Mouse (Mus musculus): ENCODE measurements around the gene Tgfbr1. TPM values are rescaled to one million over a fixed set of nuclear protein-coding genes. Genes with fewer than 3 reads are reported as not detected.
A peak's percentile ranks its signal among the peaks of the same experiment; 100 is the strongest.
"Not testable (repeated sequence)": the region's sequence is repeated elsewhere in the genome, so short reads cannot be mapped to it uniquely, and the experiment has no call there.

Tgfbr1 gene
- total and polyA plus RNA-seq, 3 experiments: 1.7 to 65.1 (median 26.6) TPM

GRCm38 (mm10) chr4:47382426-47382825 is 29.4 kb downstream of the Tgfbr1 start:
- TF ChIP-seq GATA2 (IDR thresholded peaks at IDR 0.05; ENCODE audit: borderline replicate concordance, low read depth, low read length): no peak
- no peak for TF ChIP-seq TAL1 (conservative IDR thresholded peaks at IDR 0.05; ENCODE audit: low read depth, low read length)
- TF ChIP-seq GATA1 (IDR thresholded peaks at IDR 0.05; ENCODE audit: borderline replicate concordance, low read length): no peak
- TF ChIP-seq POLR2AphosphoS5 (IDR thresholded peaks at IDR 0.05; ENCODE audit: insufficient replicate concordance, low read depth, low read length): no peak
- no peak for TF ChIP-seq CTCF (IDR thresholded peaks at IDR 0.05; ENCODE audit: low read depth, low read length)
- H3K36me3 ChIP-seq (replicated peaks): peaks cover 8% of the 10 kb centered on the region
- DNase-seq (ENCODE audit: low spot score) (no peak), ATAC-seq (ENCODE audit: extremely low read depth, insufficient number of reproducible peaks, low FRiP score, poor library complexity, severe bottlenecking) (no peak)
- no peaks in the 10 kb centered on the region for H3K27me3 ChIP-seq (ENCODE audit: insufficient read depth, low read length)
- no peak overlapping the region for H3K4me3 ChIP-seq (ENCODE audit: low read depth, low read length)
- no peaks in the 10 kb centered on the region for H3K9me3 ChIP-seq (replicated peaks)
- no peaks in the 10 kb centered on the region for H3K4me1 ChIP-seq (ENCODE audit: insufficient read depth, low read depth, low read length)

GRCm38 (mm10) chr4:47391926-47392325 is 38.9 kb downstream of the Tgfbr1 start:
- not testable (repeated sequence) for H3K4me3 ChIP-seq (ENCODE audit: low read depth, low read length); DNase-seq (ENCODE audit: low spot score); H3K27me3 ChIP-seq (ENCODE audit: insufficient read depth, low read length); H3K4me1 ChIP-seq (ENCODE audit: insufficient read depth, low read depth, low read length); ATAC-seq (ENCODE audit: extremely low read depth, insufficient number of reproducible peaks, low FRiP score, poor library complexity, severe bottlenecking); H3K9me3 ChIP-seq (replicated peaks)
- peaks cover 15% of the 10 kb centered on the region for H3K36me3 ChIP-seq (replicated peaks)

DNA sequence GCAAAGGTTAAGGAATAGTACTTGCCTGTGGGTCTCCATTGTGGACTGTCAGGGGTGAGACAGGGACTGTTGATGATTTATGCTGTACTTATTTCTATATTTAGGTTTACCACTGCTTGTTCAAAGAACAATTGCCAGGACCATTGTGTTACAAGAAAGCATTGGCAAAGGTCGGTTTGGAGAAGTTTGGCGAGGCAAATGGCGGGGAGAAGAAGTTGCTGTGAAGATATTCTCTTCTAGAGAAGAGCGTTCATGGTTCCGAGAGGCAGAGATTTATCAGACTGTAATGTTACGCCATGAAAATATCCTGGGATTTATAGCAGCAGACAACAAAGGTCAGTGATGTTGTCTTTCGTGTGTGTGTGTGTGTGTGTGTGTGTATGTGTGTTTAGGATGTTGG is 43.2 kb downstream of the Tgfbr1 start:
- no peak for DNase-seq (ENCODE audit: low spot score)
- no peak for TF ChIP-seq GATA2 (IDR thresholded peaks at IDR 0.05; ENCODE audit: borderline replicate concordance, low read depth, low read length)
- no peak for TF ChIP-seq CTCF (IDR thresholded peaks at IDR 0.05; ENCODE audit: low read depth, low read length)
- no peak for TF ChIP-seq GATA1 (IDR thresholded peaks at IDR 0.05; ENCODE audit: borderline replicate concordance, low read length)
- no peak for TF ChIP-seq TAL1 (conservative IDR thresholded peaks at IDR 0.05; ENCODE audit: low read depth, low read length)
- H3K4me1 ChIP-seq (ENCODE audit: insufficient read depth, low read depth, low read length): peaks cover 31% of the 10 kb centered on the region
- no peak overlapping the region for H3K4me3 ChIP-seq (ENCODE audit: low read depth, low read length)
- H3K9me3 ChIP-seq (replicated peaks): no peaks in the 10 kb centered on the region
- peaks cover 32% of the 10 kb centered on the region for H3K36me3 ChIP-seq (replicated peaks)
- ATAC-seq (ENCODE audit: extremely low read depth, insufficient number of reproducible peaks, low FRiP score, poor library complexity, severe bottlenecking): no peak
- no peaks in the 10 kb centered on the region for H3K27me3 ChIP-seq (ENCODE audit: insufficient read depth, low read length)

GRCm38 (mm10) chr4:47397951-47398687 is 45.1 kb downstream of the Tgfbr1 start:
- Histone ChIP-seq H3K36me3 (replicated peaks) (peaks cover 42% of the 10 kb centered on the region), H3K9me3 (replicated peaks) (no peaks in the 10 kb centered on the region), H3K27me3 (ENCODE audit: insufficient read depth, low read length) (no peaks in the 10 kb centered on the region), H3K4me1 (ENCODE audit: insufficient read depth, low read depth, low read length) (peaks cover 42% of the 10 kb centered on the region), H3K4me3 (ENCODE audit: low read depth, low read length) (no peak overlapping the region)
- TF ChIP-seq GATA2 (IDR thresholded peaks at IDR 0.05; ENCODE audit: borderline replicate concordance, low read depth, low read length) (no peak), CTCF (IDR thresholded peaks at IDR 0.05; ENCODE audit: low read depth, low read length) (no peak), POLR2AphosphoS5 (IDR thresholded peaks at IDR 0.05; ENCODE audit: insufficient replicate concordance, low read depth, low read length) (no peak), TAL1 (conservative IDR thresholded peaks at IDR 0.05; ENCODE audit: low read depth, low read length) (no peak), GATA1 (IDR thresholded peaks at IDR 0.05; ENCODE audit: borderline replicate concordance, low read length) (no peak)
- ATAC-seq (ENCODE audit: extremely low read depth, insufficient number of reproducible peaks, low FRiP score, poor library complexity, severe bottlenecking) (peak; percentile 61), DNase-seq (ENCODE audit: low spot score) (peak; percentile 16)

- no peak overlapping the region for H3K4me3 ChIP-seq (ENCODE audit: low read depth, low read length)
- TF ChIP-seq CTCF (IDR thresholded peaks at IDR 0.05; ENCODE audit: low read depth, low read length): peak; percentile 45; the same call in 1 of the 2 replicates
- no peak for TF ChIP-seq POLR2AphosphoS5 (IDR thresholded peaks at IDR 0.05; ENCODE audit: insufficient replicate concordance, low read depth, low read length)
- no peaks in the 10 kb centered on the region for H3K9me3 ChIP-seq (replicated peaks)
- ATAC-seq (ENCODE audit: extremely low read depth, insufficient number of reproducible peaks, low FRiP score, poor library complexity, severe bottlenecking) (no peak), DNase-seq (ENCODE audit: low spot score) (no peak)
- peaks cover 45% of the 10 kb centered on the region for H3K36me3 ChIP-seq (replicated peaks)
- no peaks in the 10 kb centered on the region for H3K27me3 ChIP-seq (ENCODE audit: insufficient read depth, low read length)
- H3K4me1 ChIP-seq (ENCODE audit: insufficient read depth, low read depth, low read length): peaks cover 42% of the 10 kb centered on the region
Measured at GRCm38 (mm10) chr4:47399824-47400223, 46.8 kb downstream of the Tgfbr1 start.

DNA sequence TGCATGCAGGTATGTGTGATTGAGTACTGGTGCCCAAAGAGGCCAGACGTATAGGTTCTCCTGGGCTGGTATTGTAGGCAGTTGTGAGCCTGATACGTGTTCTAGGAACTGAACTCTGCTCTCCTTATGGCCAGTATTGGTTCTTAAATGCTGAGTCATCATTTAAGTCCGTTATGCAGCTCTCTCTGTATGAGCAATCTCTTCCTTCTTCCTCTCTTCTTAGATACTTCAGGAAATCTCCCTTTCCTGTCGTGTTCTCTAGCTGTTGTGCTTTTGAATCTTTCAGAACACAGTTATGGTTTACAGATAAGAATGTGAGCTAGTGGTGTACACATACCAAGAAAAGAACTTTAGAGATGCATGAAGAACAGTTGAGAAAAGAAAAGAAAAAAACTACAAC is 47.3 kb downstream of the Tgfbr1 start:
- TF ChIP-seq GATA1 (IDR thresholded peaks at IDR 0.05; ENCODE audit: borderline replicate concordance, low read length) (no peak), POLR2AphosphoS5 (IDR thresholded peaks at IDR 0.05; ENCODE audit: insufficient replicate concordance, low read depth, low read length) (no peak), TAL1 (conservative IDR thresholded peaks at IDR 0.05; ENCODE audit: low read depth, low read length) (no peak), CTCF (IDR thresholded peaks at IDR 0.05; ENCODE audit: low read depth, low read length) (no peak), GATA2 (IDR thresholded peaks at IDR 0.05; ENCODE audit: borderline replicate concordance, low read depth, low read length) (no peak)
- no peak for DNase-seq (ENCODE audit: low spot score)
- Histone ChIP-seq H3K4me3 (ENCODE audit: low read depth, low read length) (no peak overlapping the region), H3K27me3 (ENCODE audit: insufficient read depth, low read length) (no peaks in the 10 kb centered on the region), H3K36me3 (replicated peaks) (peaks cover 45% of the 10 kb centered on the region), H3K9me3 (replicated peaks) (no peaks in the 10 kb centered on the region), H3K4me1 (ENCODE audit: insufficient read depth, low read depth, low read length) (peaks cover 42% of the 10 kb centered on the region)
- ATAC-seq (ENCODE audit: extremely low read depth, insufficient number of reproducible peaks, low FRiP score, poor library complexity, severe bottlenecking): peak; percentile 42

DNA sequence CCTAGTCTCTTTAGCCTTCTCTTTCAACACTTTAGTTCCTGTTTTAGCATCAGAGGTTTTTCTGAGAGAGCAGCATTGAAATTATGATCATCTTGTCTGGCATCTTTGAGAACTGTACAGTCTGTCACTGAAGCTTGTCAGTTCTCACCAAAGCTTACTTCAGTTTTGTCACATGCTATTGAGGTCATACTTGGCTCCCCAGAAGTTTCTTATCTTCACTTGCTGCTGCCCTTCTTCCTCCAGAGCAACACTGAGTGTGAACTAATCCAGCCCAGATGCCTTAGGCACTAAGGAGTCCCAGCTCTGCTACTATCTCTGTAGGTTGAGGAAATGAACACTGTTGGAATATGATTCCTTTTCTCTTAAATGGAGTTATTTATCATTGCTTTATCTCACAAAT is 49.2 kb downstream of the Tgfbr1 start:
- peak; percentile 65 for ATAC-seq (ENCODE audit: extremely low read depth, insufficient number of reproducible peaks, low FRiP score, poor library complexity, severe bottlenecking)
- Histone ChIP-seq H3K9me3 (replicated peaks) (no peaks in the 10 kb centered on the region), H3K4me3 (ENCODE audit: low read depth, low read length) (no peak overlapping the region), H3K27me3 (ENCODE audit: insufficient read depth, low read length) (no peaks in the 10 kb centered on the region), H3K4me1 (ENCODE audit: insufficient read depth, low read depth, low read length) (peaks cover 42% of the 10 kb centered on the region), H3K36me3 (replicated peaks) (peaks cover 48% of the 10 kb centered on the region)
- no peak for DNase-seq (ENCODE audit: low spot score)
- TF ChIP-seq GATA2 (IDR thresholded peaks at IDR 0.05; ENCODE audit: borderline replicate concordance, low read depth, low read length) (no peak), POLR2AphosphoS5 (IDR thresholded peaks at IDR 0.05; ENCODE audit: insufficient replicate concordance, low read depth, low read length) (no peak), CTCF (IDR thresholded peaks at IDR 0.05; ENCODE audit: low read depth, low read length) (no peak), TAL1 (conservative IDR thresholded peaks at IDR 0.05; ENCODE audit: low read depth, low read length) (no peak), GATA1 (IDR thresholded peaks at IDR 0.05; ENCODE audit: borderline replicate concordance, low read length) (no peak)
